Mouse (Mus musculus) midbrain, embryonic 13.5 days (tissue): Measurements from ENCODE around the gene Hmgn2. TPM values are rescaled to one million over a fixed set of nuclear protein-coding genes. Genes with fewer than 3 reads are reported as not detected.

Source experiments
- ATAC-seq: fragments of 200-750 bp; cut with Nextera tagmentation; 2 replicates; pipeline ENCODE4 v1.8.0; 2017; ENCODE audit warnings: mild to moderate bottlenecking, moderate TSS enrichment, moderate library complexity
- H3K27ac ChIP-seq: fragments of 300-500 bp; sonication (generic); 2 replicates; pipeline ENCODE4 v1.5.1; 2015; ENCODE audit warnings: inconsistent platforms, mild to moderate bottlenecking, moderate library complexity
- H3K27me3 ChIP-seq: fragments of 300-500 bp; sonication (generic); 2 replicates; pipeline ENCODE4 v1.6.1; 2015; ENCODE audit warnings: mild to moderate bottlenecking, inconsistent platforms
- H3K36me3 ChIP-seq: fragments of 300-500 bp; sonication (generic); 2 replicates; pipeline ENCODE4 v1.6.1; 2015; ENCODE audit warnings: mild to moderate bottlenecking, inconsistent platforms
- H3K4me1 ChIP-seq: fragments of 300-500 bp; sonication (generic); replicated peaks from 2 replicates; pipeline ENCODE4 v1.6.1; 2015; ENCODE audit warnings: inconsistent platforms
- H3K4me2 ChIP-seq: fragments of 300-500 bp; sonication (generic); replicated peaks from 2 replicates; pipeline ENCODE4 v1.6.1; 2015; ENCODE audit warnings: moderate library complexity, mild to moderate bottlenecking, inconsistent platforms
- H3K4me3 ChIP-seq: fragments of 300-500 bp; sonication (generic); replicated peaks from 2 replicates; pipeline ENCODE4 v1.5.1; 2015; ENCODE audit warnings: mild to moderate bottlenecking, inconsistent platforms
- H3K9ac ChIP-seq: fragments of 300-500 bp; sonication (generic); replicated peaks from 2 replicates; pipeline ENCODE4 v1.6.1; 2015; ENCODE audit warnings: mild to moderate bottlenecking, inconsistent platforms
- H3K9me3 ChIP-seq: fragments of 300-500 bp; sonication (generic); 2 replicates; pipeline ENCODE4 v1.6.1; 2016; ENCODE audit warnings: mild to moderate bottlenecking, inconsistent platforms
- WGBS: fragments of 180-500 bp; shearing (Covaris S2); methylation state at CpG from one replicate; pipeline ENCODE4 v1.1.7; 2015; 5-methylcytosine and 5-hydroxymethylcytosine counted together
- polyA plus RNA-seq: library from polyadenylated mRNA; unstranded; fragments of >200 nt; fragmentation: Nextera tagmentation; extraction: Ambion mirVana; gene quantifications from 2 replicates; pipeline ENCODE4 v1.2.1, GENCODE M21; 2015

The Hmgn2 gene
- polyA plus RNA-seq, 1 experiment from 2014 or later = 1,712 TPM

DNA sequence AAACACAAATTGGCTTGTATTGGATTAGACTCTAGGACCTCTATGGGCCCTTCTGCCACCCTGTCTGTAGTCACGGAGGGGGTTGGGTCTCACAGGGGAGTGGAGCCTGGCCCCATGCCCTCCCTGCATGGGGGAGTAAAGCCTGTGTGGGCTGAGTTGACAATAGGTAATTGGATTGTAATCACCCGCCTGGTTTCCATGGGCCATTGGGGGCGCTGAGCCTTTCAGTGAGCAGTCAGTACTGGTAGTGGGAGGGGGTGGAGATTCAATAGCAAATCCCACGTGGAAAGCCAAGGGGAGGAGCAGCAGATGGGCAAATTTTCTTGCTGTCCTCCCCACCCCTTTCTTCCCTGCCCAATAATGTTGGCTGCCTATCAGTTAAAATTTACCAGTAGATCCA, 1.7 kb upstream of the Hmgn2 start:
- no peak overlapping the region for H3K4me2 ChIP-seq

DNA sequence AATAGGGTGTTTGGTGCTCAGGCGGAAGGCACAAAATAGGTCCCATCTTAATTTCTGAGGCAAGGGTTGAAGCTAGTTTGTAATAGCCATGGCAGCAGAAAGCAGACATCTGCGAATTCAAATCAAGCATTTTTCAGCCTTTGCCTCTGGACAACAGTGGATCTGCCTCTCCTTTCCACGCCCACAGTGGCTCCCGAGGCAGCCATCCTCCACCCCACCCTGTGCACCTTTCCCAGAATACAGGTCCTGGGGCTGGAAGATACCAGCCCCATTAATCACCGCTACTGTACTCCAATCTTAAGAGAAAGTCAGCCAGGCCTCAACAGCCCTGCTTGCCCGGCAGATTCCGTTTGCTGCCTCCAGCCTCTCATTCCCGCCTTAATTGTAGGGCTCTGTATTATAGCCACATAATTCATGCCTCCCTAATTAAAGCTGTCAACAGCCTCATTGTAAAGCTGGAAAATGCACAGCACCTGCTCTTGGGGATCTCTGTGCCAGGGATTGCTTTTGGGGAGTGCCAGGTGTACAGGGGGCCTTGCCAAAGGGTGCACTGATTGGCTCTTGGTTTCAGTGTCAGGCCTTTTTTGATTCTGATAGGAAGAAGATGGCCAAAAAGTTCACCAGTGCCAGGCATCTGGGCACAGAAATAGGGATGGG, 792 bp upstream of the Hmgn2 start:
- H3K9me3 ChIP-seq = no peaks in the 10 kb centered on the region
- peaks cover 25% of the 10 kb centered on the region for H3K36me3 ChIP-seq
- H3K27ac ChIP-seq = peak overlapping the region; percentile 99
- no peaks in the 10 kb centered on the region for H3K27me3 ChIP-seq
- peak overlapping the region; percentile 70; the same call in 1 of the 2 replicates for H3K4me3 ChIP-seq
- H3K4me1 ChIP-seq = peaks cover 51% of the 10 kb centered on the region
- peak overlapping the region; percentile 95 for H3K4me2 ChIP-seq
- 46% methylated on average over 8 of the region's 8 CpGs for WGBS
- H3K9ac ChIP-seq = peak overlapping the region; percentile 91
- no peak for ATAC-seq

More for the DNA sequence above, 1.7 kb upstream of the Hmgn2 start:
- no peak overlapping the region for H3K9ac ChIP-seq
- H3K27ac ChIP-seq = peak overlapping the region; percentile 99
- H3K27me3 ChIP-seq = no peaks in the 10 kb centered on the region
- ATAC-seq = no peak
- peaks cover 51% of the 10 kb centered on the region for H3K4me1 ChIP-seq
- H3K9me3 ChIP-seq = no peaks in the 10 kb centered on the region
- WGBS = 7% methylated on average over 4 of the region's 4 CpGs
- no peak overlapping the region for H3K4me3 ChIP-seq
- peaks cover 22% of the 10 kb centered on the region for H3K36me3 ChIP-seq

DNA sequence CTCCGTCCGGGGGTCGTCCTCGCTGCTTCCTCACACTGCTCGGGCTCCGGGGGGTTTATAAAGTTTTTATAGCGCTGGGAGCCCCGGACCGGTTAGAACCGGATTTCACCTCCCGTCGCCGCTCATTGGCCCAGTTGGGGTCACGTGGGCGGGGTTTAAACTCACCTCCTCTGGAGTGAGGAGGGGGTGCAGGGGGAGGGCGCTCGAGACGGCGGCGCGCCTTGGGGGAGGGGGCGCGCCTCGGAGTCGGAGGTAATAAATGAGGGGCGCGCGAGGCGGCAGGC, 642 bp downstream of the Hmgn2 start:
- Histone ChIP-seq H3K36me3 (peaks cover 36% of the 10 kb centered on the region), H3K9ac (peak overlapping the region; percentile 91), H3K4me3 (peak overlapping the region; percentile 70), H3K4me2 (peak overlapping the region; percentile 95), H3K4me1 (peaks cover 51% of the 10 kb centered on the region), H3K27ac (peak overlapping the region; percentile 99), H3K9me3 (no peaks in the 10 kb centered on the region), H3K27me3 (no peaks in the 10 kb centered on the region)
- WGBS = under 1% methylated on average over 29 of the region's 29 CpGs
- peak; percentile 88 for ATAC-seq

DNA sequence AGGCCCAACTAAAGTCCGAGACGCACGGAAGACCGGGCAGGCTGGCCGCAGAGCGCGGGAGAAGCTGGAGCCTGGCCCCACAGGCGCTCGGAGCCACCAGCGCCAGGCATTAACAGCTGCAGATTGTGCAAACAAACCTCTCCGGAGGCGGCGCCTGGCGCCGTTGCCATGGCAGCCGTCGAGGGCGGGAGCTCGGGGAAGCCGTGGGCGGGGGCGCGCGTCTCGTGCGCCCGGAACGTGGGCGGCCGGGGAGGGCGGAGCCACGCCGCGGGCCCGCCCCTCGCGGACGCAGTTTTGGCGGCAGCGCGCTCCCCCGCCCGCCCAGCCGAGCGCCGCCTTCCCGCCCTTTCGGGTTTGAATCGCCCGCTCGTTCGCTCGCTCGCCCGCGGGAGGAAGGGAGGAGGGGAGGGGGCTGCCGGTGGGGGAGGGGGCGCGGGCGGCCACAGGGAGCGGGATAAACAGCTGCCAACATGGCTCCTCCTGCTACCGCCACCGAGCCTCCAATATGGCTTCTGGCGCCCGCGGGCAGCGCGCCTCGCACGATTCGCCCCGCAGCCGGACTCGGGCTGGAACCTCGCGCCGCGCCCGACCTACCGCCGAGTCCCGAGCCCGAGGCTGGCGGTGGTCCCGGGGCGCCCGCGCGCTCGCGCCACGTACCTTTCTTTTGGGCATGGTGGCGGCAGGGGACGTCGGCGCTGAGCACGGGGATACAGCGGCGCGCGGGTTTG, 1.1 kb downstream of the Hmgn2 start:
- Histone ChIP-seq H3K9me3 (no peaks in the 10 kb centered on the region), H3K4me2 (peak overlapping the region; percentile 95), H3K9ac (peak overlapping the region; percentile 91), H3K4me1 (peaks cover 51% of the 10 kb centered on the region), H3K27ac (peak overlapping the region; percentile 99), H3K36me3 (peaks cover 40% of the 10 kb centered on the region), H3K4me3 (peak overlapping the region; percentile 70), H3K27me3 (no peaks in the 10 kb centered on the region)
- under 1% methylated on average over 75 of the region's 101 CpGs for WGBS
- peak; percentile 70 for ATAC-seq

DNA sequence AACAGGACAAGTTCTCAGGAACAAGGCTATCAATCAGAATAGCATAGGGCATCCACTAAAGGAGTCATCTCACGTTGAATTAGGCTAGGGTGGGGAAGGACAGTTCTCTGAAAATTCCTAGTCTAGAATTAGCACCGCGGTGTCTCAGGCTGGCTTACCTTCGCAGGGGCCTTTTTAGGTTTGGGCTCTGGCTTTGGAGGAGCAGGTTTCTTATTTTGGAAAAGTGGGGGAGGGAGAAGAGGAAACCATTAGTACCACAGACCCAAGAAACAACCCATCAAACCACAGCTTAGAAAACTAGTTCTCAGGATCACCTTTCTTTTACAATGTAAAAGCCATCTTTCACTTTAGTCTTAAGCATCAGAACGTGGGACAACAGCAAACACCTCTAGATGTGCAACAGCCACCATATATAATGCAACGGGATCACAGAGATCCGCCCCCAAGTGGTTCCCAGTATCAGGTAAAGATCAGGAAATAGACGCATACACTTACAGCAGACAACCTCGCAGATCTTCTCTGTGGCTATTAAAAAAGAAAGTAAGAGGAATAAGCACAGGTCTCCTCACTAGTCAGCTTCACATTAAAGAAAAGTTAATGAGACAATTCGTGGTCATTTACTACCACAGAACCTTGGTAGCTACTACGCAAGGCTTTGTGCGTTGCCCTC, 2.0 kb downstream of the Hmgn2 start:
- no peak for ATAC-seq
- Histone ChIP-seq H3K27me3 (no peaks in the 10 kb centered on the region), H3K9ac (peak overlapping the region; percentile 91), H3K9me3 (no peaks in the 10 kb centered on the region), H3K4me1 (peaks cover 45% of the 10 kb centered on the region), H3K4me3 (peak overlapping the region; percentile 70), H3K4me2 (peak overlapping the region; percentile 95), H3K27ac (peak overlapping the region; percentile 99), H3K36me3 (peaks cover 37% of the 10 kb centered on the region)
- 42% methylated on average over 12 of the region's 12 CpGs for WGBS

DNA sequence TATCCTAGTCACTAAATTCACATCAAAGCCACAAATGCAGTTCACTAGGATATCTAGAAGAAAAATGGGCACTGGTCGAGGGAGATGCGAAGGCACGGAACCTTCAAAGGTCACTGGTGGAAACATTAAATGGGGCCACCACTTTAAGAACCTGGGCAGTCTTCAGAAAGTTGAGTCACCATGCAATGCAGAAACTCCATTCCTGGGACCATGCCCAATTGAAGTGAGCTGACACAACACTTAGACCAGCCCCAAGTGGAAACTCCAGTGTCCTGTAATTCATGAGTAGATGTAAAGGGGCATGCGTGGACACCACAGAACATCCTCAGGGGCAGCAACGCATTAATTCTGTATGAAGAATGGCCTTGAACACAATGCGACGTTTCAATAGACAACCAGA, 5.9 kb downstream of the Hmgn2 start:
- WGBS = 81% methylated on average over 7 of the region's 7 CpGs
- no peak for ATAC-seq
- H3K9me3 ChIP-seq = no peaks in the 10 kb centered on the region
- peaks cover 14% of the 10 kb centered on the region for H3K4me1 ChIP-seq
- H3K36me3 ChIP-seq = peaks cover 33% of the 10 kb centered on the region
- no peak overlapping the region for H3K4me2 ChIP-seq
- no peak overlapping the region for H3K27ac ChIP-seq
- no peaks in the 10 kb centered on the region for H3K27me3 ChIP-seq
- no peak overlapping the region for H3K4me3 ChIP-seq
- H3K9ac ChIP-seq = no peak overlapping the region

DNA sequence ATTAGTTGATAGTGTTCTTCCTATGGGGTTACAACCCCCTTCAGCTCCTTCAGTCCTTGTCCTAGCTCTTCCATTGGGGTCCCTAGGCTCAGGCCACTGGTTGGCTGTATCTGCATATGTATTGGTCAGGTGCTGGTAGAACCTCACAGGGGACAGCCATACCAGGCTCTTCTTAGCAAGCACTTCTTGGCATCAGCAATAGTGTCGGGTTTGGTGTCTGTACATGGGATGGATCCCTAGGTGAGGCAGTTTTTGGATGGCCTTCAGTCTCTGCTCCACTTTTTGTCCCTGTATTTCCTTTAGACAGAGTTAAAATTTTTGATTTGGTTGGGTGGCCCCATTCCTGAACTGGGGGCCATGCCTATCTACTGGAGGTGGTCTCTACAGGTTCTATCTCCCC, 9.6 kb downstream of the Hmgn2 start:
- Histone ChIP-seq H3K36me3 (peaks cover 15% of the 10 kb centered on the region), H3K27me3 (no peaks in the 10 kb centered on the region), H3K27ac (no peak overlapping the region), H3K9me3 (no peaks in the 10 kb centered on the region), H3K9ac (no peak overlapping the region), H3K4me2 (no peak overlapping the region), H3K4me1 (no peaks in the 10 kb centered on the region), H3K4me3 (no peak overlapping the region)
- ATAC-seq = no peak
- 91% methylated on average over 1 of the region's 1 CpGs for WGBS

DNA sequence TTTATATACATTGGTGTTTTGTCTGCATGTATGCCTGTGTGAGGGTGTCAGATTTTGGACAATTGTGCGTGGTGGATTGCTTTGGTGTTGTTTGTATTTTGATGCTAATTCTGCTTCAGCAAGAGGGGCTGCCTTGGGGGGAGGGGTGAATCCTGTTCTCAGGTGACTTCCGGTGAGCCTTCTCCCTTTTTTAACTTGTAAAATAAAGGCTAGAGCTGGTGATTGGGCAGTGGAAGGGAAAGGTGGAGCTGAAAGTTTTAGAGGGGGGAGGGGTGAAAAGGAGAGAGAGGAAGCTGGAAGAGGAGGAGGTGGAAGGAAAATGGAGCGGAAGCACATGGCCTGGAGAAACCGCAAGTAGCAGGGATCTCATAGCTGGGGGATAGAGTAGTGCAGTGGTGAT, 12.1 kb downstream of the Hmgn2 start:
- WGBS = 87% methylated on average over 4 of the region's 4 CpGs

DNA sequence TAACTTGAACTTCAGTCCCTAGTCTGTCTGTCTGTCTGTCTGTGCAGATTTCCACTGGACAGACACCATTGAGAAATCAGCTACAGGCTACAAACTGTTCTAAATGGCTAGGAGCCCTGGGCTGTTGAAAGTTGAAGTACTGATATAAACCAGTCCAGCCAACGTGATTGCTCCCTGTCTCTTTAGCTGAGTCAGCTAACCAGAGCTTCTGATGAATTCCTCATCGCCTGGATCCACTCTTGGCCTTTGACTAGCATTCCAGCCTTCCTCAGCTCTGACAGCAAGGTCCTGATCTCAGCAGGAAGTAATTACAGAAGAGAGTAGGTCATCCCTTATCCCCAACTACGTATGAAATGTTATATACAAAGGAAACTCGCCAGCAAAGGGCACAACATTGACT, 21.7 kb downstream of the Hmgn2 start:
- H3K36me3 ChIP-seq = no peaks in the 10 kb centered on the region
- H3K4me2 ChIP-seq = no peak overlapping the region
- H3K27ac ChIP-seq = no peak overlapping the region
- no peak for ATAC-seq
- no peaks in the 10 kb centered on the region for H3K4me1 ChIP-seq
- H3K27me3 ChIP-seq = no peaks in the 10 kb centered on the region
- H3K9me3 ChIP-seq = no peaks in the 10 kb centered on the region
- H3K4me3 ChIP-seq = no peak overlapping the region
- 74% methylated on average over 4 of the region's 4 CpGs for WGBS
- no peak overlapping the region for H3K9ac ChIP-seq

More for the DNA sequence above, 12.1 kb downstream of the Hmgn2 start:
- no peak for ATAC-seq
- H3K4me2 ChIP-seq = no peak overlapping the region
- H3K36me3 ChIP-seq = no peaks in the 10 kb centered on the region
- no peak overlapping the region for H3K4me3 ChIP-seq
- no peaks in the 10 kb centered on the region for H3K9me3 ChIP-seq
- no peaks in the 10 kb centered on the region for H3K27me3 ChIP-seq
- no peak overlapping the region for H3K27ac ChIP-seq
- no peaks in the 10 kb centered on the region for H3K4me1 ChIP-seq
- no peak overlapping the region for H3K9ac ChIP-seq

DNA sequence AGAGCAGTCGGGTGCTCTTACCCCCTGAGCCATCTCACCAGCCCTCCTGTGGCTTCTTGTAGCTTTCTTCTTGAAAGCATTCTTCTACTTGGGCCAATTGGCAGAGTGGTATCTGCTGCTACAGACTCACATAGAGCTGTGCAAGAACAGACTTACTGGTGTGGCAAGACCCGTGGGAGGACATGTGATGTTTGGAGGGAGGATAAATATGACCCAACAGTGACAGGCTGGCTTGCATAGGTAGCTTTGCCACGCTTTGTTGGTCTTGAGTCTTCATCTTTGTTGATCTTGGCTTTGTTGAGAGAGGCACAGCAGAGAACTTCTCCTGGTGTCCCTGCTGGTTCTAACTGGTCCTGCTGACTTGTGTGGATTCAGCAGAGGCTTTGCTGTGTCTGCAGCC, 24.7 kb downstream of the Hmgn2 start:
- WGBS = 83% methylated on average over 3 of the region's 3 CpGs

DNA sequence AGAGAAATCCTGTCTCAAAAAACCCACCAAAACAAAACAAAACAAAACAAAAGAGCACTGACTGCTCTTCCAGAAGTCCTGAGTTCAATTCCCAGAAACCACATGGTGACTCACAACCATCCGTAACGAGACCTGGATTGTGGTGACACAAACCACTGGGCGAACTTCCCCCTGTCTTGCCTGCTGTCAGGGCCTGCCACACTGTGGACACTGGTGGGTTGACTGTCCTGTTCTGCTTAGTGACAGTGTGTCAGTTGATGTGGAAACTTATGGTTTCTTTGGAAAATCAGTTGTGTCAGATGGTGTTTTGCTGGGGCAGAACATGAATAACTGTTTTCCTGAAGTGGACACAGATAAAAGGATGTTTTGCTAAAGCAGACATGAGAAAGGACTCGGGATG, 25.8 kb downstream of the Hmgn2 start:
- Histone ChIP-seq H3K4me1 (no peaks in the 10 kb centered on the region), H3K4me3 (no peak overlapping the region), H3K4me2 (no peak overlapping the region), H3K9me3 (no peaks in the 10 kb centered on the region), H3K27ac (no peak overlapping the region), H3K36me3 (no peaks in the 10 kb centered on the region), H3K27me3 (no peaks in the 10 kb centered on the region), H3K9ac (no peak overlapping the region)
- 92% methylated on average over 4 of the region's 4 CpGs for WGBS
- no peak for ATAC-seq

More for the DNA sequence above, 24.7 kb downstream of the Hmgn2 start:
- no peaks in the 10 kb centered on the region for H3K36me3 ChIP-seq
- H3K27me3 ChIP-seq = no peaks in the 10 kb centered on the region
- ATAC-seq = no peak
- H3K9me3 ChIP-seq = no peaks in the 10 kb centered on the region
- no peaks in the 10 kb centered on the region for H3K4me1 ChIP-seq
- no peak overlapping the region for H3K9ac ChIP-seq
- no peak overlapping the region for H3K4me3 ChIP-seq
- H3K4me2 ChIP-seq = no peak overlapping the region
- H3K27ac ChIP-seq = no peak overlapping the region

DNA sequence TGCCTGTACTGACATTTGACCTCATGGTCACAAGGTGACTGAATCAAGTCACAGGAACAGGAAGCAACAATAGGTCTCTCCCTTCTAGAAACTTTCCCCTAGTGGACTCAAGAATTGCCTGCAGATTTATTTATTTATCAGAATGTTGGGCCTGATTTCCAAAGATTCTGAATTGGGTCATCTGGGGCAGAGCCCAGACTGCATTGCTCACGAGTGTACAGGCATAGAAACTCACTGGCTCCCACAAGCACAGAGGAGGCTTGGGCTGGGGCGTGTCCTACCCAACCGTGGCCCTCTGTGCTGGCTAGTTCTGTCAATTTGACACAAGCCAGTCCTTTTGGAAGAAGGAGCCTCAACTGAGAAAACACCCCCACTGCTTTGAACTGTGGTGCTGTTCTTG, 26.9 kb downstream of the Hmgn2 start:
- Histone ChIP-seq H3K9ac (no peak overlapping the region), H3K4me2 (no peak overlapping the region), H3K36me3 (no peaks in the 10 kb centered on the region), H3K4me1 (no peaks in the 10 kb centered on the region), H3K27me3 (no peaks in the 10 kb centered on the region), H3K4me3 (no peak overlapping the region), H3K27ac (no peak overlapping the region), H3K9me3 (no peaks in the 10 kb centered on the region)
- ATAC-seq = no peak
- WGBS = 58% methylated on average over 3 of the region's 3 CpGs
